Mouse (Mus musculus) heart, embryonic 15.5 days (tissue): Measurements from ENCODE around the gene Lgsn. TPM values are rescaled to one million over a fixed set of nuclear protein-coding genes. Genes with fewer than 3 reads are reported as not detected.

ENCODE experiments used
- ATAC-seq: fragments of 200-750 bp; cut with Nextera tagmentation; replicated peaks from 2 replicates; pipeline ENCODE4 v1.8.0; 2017; ENCODE audit warnings: low read depth, moderate TSS enrichment; ENCODE audit not compliant: insufficient number of reproducible peaks, insufficient read depth, low FRiP score
- H3K27ac ChIP-seq: fragments of 300-500 bp; sonication (generic); 2 replicates; pipeline ENCODE4 v1.5.1; 2015; ENCODE audit warnings: mild to moderate bottlenecking, inconsistent platforms
- H3K27me3 ChIP-seq: fragments of 300-500 bp; sonication (generic); 2 replicates; pipeline ENCODE4 v1.6.1; 2015; ENCODE audit warnings: inconsistent platforms
- H3K36me3 ChIP-seq: fragments of 300-500 bp; sonication (generic); 2 replicates; pipeline ENCODE4 v1.6.1; 2015; ENCODE audit warnings: mild to moderate bottlenecking, inconsistent platforms
- H3K4me1 ChIP-seq: fragments of 300-500 bp; sonication (generic); replicated peaks from 2 replicates; pipeline ENCODE4 v1.6.1; 2015; ENCODE audit warnings: inconsistent platforms
- H3K4me2 ChIP-seq: fragments of 300-500 bp; sonication (generic); 2 replicates; pipeline ENCODE4 v1.6.1; 2015; ENCODE audit warnings: inconsistent platforms, mild to moderate bottlenecking, moderate library complexity
- H3K4me3 ChIP-seq: fragments of 300-500 bp; sonication (generic); 2 replicates; pipeline ENCODE4 v1.5.1; 2015; ENCODE audit warnings: mild to moderate bottlenecking, inconsistent platforms
- H3K9ac ChIP-seq: fragments of 300-500 bp; sonication (generic); 2 replicates; pipeline ENCODE4 v1.6.1; 2015; ENCODE audit warnings: mild to moderate bottlenecking, inconsistent platforms
- H3K9me3 ChIP-seq: fragments of 300-500 bp; sonication (generic); replicated peaks from 2 replicates; pipeline ENCODE4 v1.6.1; 2016; ENCODE audit warnings: inconsistent platforms
- WGBS: fragments of 180-500 bp; shearing (Covaris S2); methylation state at CpG from one replicate; pipeline ENCODE4 v1.1.7; 2015; ENCODE audit warnings: mixed read lengths; 5-methylcytosine and 5-hydroxymethylcytosine counted together
- polyA plus RNA-seq: library from polyadenylated mRNA; unstranded; fragments of >200 nt; fragmentation: Nextera tagmentation; extraction: Ambion mirVana; gene quantifications from 2 replicates; pipeline ENCODE4 v1.2.1, GENCODE M21; 2015

Lgsn gene
- polyA plus RNA-seq, 1 experiment from 2014 or later: not detected

GRCm38 (mm10) chr1:31220599-31221250 is 44.5 kb downstream of the Lgsn start:
- ATAC-seq: no peak
- no peak overlapping the region for H3K4me3 ChIP-seq
- WGBS: 84% methylated on average over 4 of the region's 4 CpGs

GRCm38 (mm10) chr1:31222564-31222963 is 46.4 kb downstream of the Lgsn start, which contains the start of the genes 4931428L18Rik and Pih1d3:
TSS of gene 4931428L18Rik (minus strand) at chr1:31222684.
TSS of gene Pih1d3 (plus strand) at chr1:31222838.
- Histone ChIP-seq H3K27me3 (no peaks in the 10 kb centered on the region), H3K36me3 (no peaks in the 10 kb centered on the region), H3K4me2 (no peak within 1 kb of the TSS), H3K9me3 (no peaks in the 10 kb centered on the region), H3K27ac (no peak within 1 kb of the TSS), H3K4me1 (no peaks in the 10 kb centered on the region), H3K4me3 (no peak within 1 kb of the TSS), H3K9ac (no peak within 1 kb of the TSS)
- no peak for ATAC-seq
- WGBS: 71% methylated on average over 7 of the region's 7 CpGs

More at GRCm38 (mm10) chr1:31220599-31221250, 44.5 kb downstream of the Lgsn start:
- Histone ChIP-seq H3K9me3 (no peaks in the 10 kb centered on the region), H3K27ac (no peak overlapping the region), H3K36me3 (no peaks in the 10 kb centered on the region), H3K4me2 (no peak overlapping the region), H3K9ac (no peak overlapping the region), H3K4me1 (no peaks in the 10 kb centered on the region), H3K27me3 (no peaks in the 10 kb centered on the region)

GRCm38 (mm10) chr1:31233319-31234036 is 57.3 kb downstream of the Lgsn start:
- no peak overlapping the region for H3K4me2 ChIP-seq
- no peak for ATAC-seq
- H3K9me3 ChIP-seq: no peaks in the 10 kb centered on the region
- no peak overlapping the region for H3K4me3 ChIP-seq
- no peaks in the 10 kb centered on the region for H3K27me3 ChIP-seq
- no peaks in the 10 kb centered on the region for H3K36me3 ChIP-seq
- no peak overlapping the region for H3K27ac ChIP-seq
- no peak overlapping the region for H3K9ac ChIP-seq
- H3K4me1 ChIP-seq: no peaks in the 10 kb centered on the region

Other genes with a start within 250 kb of the Lgsn start
- gene AC153137.1, start 198.4 kb upstream of the Lgsn start, polyA plus RNA-seq: not detected in 2 replicates
- not detected in 2 replicates for gene 4931428L18Rik, start 46.3 kb downstream of the Lgsn start, polyA plus RNA-seq
- gene Pih1d3, start 46.4 kb downstream of the Lgsn start, polyA plus RNA-seq: not detected in 2 replicates